Mouse (Mus musculus): ENCODE data around the gene Tspyl4. TPM values are rescaled to one million over a fixed set of nuclear protein-coding genes. Genes with fewer than 3 reads are reported as not detected.
A peak's percentile ranks its signal among the peaks of the same experiment; 100 is the strongest.
"Not testable (repeated sequence)": the region's sequence is repeated elsewhere in the genome, so short reads cannot be mapped to it uniquely, and the experiment has no call there.

The Tspyl4 gene
- polyA plus RNA-seq (2011; ENCODE audit: insufficient read depth, insufficient read length, low replicate concordance, missing spikeins): 1.5 and 7.7 TPM in 2 replicates

DNA sequence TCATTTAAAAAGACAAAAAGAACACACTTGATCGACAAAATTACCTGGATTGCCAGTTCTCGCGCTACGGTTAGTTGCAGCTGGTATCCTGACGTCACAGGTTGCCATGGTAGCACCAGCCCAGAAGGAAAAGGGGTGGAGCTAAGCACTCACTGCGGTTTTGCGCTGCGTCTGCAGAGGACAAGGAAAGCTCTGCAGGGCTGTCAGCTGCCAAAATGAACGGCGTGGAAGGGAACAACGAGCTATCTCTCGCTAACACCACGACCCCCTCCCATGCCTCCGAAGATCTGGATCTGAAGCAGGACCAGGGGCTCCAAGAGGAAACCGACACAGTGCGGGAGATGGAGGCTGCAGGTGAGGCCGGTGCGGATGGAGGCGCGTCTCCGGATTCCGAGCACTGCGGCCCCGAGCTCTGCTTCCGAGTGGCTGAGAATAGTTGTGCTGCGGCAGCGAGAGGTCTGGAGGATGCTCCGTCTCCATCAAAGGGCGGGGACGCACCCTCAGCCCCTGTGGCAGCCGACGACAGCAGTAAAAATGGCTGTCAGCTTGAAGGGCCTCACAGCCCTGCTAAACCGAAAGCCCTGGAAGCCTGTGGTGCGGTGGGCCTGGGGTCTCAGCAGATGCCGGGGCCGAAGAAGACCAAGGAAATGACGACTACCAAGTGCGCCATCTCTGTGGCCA is at the start of gene Tspyl4:
Gene Tspyl4, plus strand, starts transcription at position 144 of the 681 bp plus-strand sequence.
- Histone ChIP-seq H3K4me3 (replicated peaks; ENCODE audit: control insufficient read depth, low read depth, low read length) (peak within 1 kb of the TSS; percentile 70), H3K4me1 (ENCODE audit: control insufficient read depth, insufficient read depth, low read length) (no peaks in the 10 kb centered on the region; the same call in 1 of the 2 replicates), H3K27ac (ENCODE audit: control insufficient read depth, insufficient read depth, low read depth, low read length, poor library complexity) (peak within 1 kb of the TSS; percentile 16; the same call in 1 of the 2 replicates)
- TF ChIP-seq CTCF (IDR thresholded peaks at IDR 0.05; ENCODE audit: control insufficient read depth, insufficient read depth, low read length) (no peak), POLR2A (IDR thresholded peaks at IDR 0.05; ENCODE audit: borderline replicate concordance, control insufficient read depth, low read depth, low read length) (no peak)
- WGBS: under 1% methylated on average over 38 of the region's 38 CpGs

DNA sequence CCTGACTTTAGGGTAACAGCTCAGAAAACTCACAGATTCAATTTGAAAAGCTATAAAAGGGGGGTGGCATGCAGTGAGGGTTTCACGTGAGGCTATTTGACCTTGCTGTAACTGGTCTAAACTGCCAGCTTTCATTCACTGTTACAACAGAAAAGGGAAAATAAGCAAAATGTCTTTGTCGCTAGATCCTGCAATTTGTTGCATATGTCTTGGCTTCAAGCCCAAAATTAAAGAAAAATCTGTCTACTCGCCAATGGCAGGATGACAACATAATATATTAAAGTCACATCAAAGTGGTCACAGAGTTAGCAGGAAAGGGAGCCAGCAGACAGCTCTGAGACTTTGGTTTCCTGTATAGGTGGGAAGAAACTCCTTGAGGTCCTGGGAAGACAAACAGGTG is 49.5 kb upstream of the Tspyl4 start:
- H3K4me1 ChIP-seq (ENCODE audit: control insufficient read depth, insufficient read depth, low read length): no peaks in the 10 kb centered on the region
- WGBS: 24% methylated on average over 3 of the region's 3 CpGs
- H3K27ac ChIP-seq (ENCODE audit: control insufficient read depth, insufficient read depth, low read depth, low read length, poor library complexity): no peak overlapping the region
- no peak overlapping the region for H3K4me3 ChIP-seq (replicated peaks; ENCODE audit: control insufficient read depth, low read depth, low read length)
- no peak for TF ChIP-seq POLR2A (IDR thresholded peaks at IDR 0.05; ENCODE audit: borderline replicate concordance, control insufficient read depth, low read depth, low read length)

DNA sequence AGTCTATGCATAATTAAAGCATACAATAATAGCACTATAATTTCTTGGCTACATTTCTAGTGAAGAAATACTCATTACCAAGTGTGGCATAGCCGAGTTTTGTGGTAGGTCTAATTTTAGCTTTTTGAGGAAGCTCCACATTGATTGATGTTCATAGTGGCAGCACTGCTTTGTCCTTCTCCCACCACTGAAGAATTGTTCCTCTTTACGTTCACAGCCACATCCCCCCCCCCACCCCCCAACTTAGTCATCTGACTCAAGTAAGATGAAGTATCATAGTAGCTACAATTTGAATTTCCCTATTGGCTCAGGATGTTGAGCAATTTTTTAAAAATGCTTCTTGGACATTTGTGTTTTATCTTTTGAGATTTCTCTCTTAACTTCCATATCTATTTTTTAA is 47.6 kb upstream of the Tspyl4 start:
- WGBS: 3% methylated on average over 2 of the region's 2 CpGs
- no peak overlapping the region for H3K27ac ChIP-seq (ENCODE audit: control insufficient read depth, insufficient read depth, low read depth, low read length, poor library complexity)
- TF ChIP-seq CTCF (IDR thresholded peaks at IDR 0.05; ENCODE audit: control insufficient read depth, insufficient read depth, low read length) (no peak), POLR2A (IDR thresholded peaks at IDR 0.05; ENCODE audit: borderline replicate concordance, control insufficient read depth, low read depth, low read length) (no peak)
- no peak overlapping the region for H3K4me3 ChIP-seq (replicated peaks; ENCODE audit: control insufficient read depth, low read depth, low read length)
- H3K4me1 ChIP-seq (ENCODE audit: control insufficient read depth, insufficient read depth, low read length): no peaks in the 10 kb centered on the region

DNA sequence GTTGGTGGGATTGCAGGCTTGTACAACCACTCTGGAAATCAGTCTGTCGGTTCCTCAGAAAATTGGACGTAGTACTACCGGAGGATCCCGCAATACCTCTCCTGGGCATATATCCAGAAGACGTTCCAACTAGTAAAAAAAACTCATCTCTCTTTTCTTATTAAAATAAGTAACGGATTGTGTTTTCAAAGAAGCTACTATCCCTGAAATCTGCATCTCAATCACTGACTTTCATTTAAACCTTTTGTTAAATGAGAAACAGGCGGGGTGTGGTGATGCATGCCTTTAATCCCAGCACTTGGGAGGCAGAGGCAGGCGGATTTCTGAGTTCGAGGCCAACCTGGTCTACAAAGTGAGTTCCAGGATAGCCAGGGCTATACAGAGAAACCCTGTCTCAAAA is 44.4 kb upstream of the Tspyl4 start:
- not testable (repeated sequence) for H3K4me3 ChIP-seq (replicated peaks; ENCODE audit: control insufficient read depth, low read depth, low read length)
- 87% methylated on average over 9 of the region's 9 CpGs for WGBS

DNA sequence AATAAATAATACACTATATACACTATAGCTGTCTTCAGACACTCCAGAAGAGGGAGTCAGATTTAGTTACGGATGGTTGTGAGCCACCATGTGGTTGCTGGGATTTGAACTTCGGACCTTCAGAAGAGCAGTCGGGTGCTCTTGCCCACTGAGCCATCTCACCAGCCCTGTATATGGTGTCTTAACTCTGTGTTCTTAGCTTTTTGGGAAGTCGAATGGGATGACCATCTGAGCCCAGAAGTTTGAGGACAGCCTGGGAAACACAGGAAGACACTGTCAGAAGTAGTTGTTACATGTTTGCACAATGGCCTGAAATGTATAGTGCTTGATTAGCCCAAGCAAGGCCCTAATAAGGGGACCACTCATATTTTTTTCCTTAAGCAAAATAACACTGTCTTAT is 32.1 kb upstream of the Tspyl4 start:
- Histone ChIP-seq H3K27ac (ENCODE audit: control insufficient read depth, insufficient read depth, low read depth, low read length, poor library complexity) (no peak overlapping the region), H3K4me3 (replicated peaks; ENCODE audit: control insufficient read depth, low read depth, low read length) (no peak overlapping the region), H3K4me1 (ENCODE audit: control insufficient read depth, insufficient read depth, low read length) (no peaks in the 10 kb centered on the region; the same call in 1 of the 2 replicates)
- 86% methylated on average over 4 of the region's 4 CpGs for WGBS
- TF ChIP-seq CTCF (IDR thresholded peaks at IDR 0.05; ENCODE audit: control insufficient read depth, insufficient read depth, low read length): no peak
- no peak for TF ChIP-seq POLR2A (IDR thresholded peaks at IDR 0.05; ENCODE audit: borderline replicate concordance, control insufficient read depth, low read depth, low read length)

More for the DNA sequence above, 44.4 kb upstream of the Tspyl4 start:
- not testable (repeated sequence) for H3K4me1 ChIP-seq (ENCODE audit: control insufficient read depth, insufficient read depth, low read length); H3K27ac ChIP-seq (ENCODE audit: control insufficient read depth, insufficient read depth, low read depth, low read length, poor library complexity)

DNA sequence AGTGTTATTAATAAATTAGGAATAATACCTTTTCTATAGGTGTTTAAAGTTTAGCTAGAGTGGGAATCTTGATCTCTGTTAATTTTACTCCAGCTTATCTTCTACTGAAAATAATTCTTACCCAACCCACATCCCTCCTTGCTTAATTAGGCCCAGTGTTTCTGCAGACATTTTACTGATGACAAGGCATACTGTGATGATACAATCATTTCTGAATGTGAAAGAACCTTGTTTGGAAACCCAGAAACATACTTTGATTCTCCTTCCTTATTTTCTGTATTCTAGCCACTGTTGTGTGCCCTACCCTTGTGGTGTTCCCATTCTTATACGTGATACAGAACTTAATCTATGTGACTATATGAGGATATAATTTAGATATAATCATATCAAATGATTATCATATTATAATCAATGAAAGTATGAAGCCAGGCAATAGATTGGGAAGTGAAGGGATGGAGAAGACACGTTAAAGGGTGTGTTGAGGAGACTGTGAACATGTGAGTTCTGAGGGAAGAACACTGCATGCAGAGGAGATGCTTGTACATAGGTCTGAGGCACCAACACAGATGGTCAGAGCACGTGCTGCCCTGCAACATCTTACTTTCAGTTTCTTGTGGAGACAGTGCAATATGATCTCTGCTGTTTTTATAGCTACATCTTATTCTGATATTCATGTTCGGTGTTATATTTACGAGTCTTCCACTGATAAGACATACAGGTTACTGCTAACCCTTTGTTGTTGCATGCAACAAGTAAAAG is 29.8 kb upstream of the Tspyl4 start:
- H3K4me3 ChIP-seq (replicated peaks; ENCODE audit: control insufficient read depth, low read depth, low read length): no peak overlapping the region
- H3K27ac ChIP-seq (ENCODE audit: control insufficient read depth, insufficient read depth, low read depth, low read length, poor library complexity): no peak overlapping the region
- TF ChIP-seq POLR2A (IDR thresholded peaks at IDR 0.05; ENCODE audit: borderline replicate concordance, control insufficient read depth, low read depth, low read length) (no peak), CTCF (IDR thresholded peaks at IDR 0.05; ENCODE audit: control insufficient read depth, insufficient read depth, low read length) (no peak)
- whole genome bisulfite sequencing: 58% methylated on average over 5 of the region's 5 CpGs
- no peaks in the 10 kb centered on the region; the same call in 1 of the 2 replicates for H3K4me1 ChIP-seq (ENCODE audit: control insufficient read depth, insufficient read depth, low read length)

DNA sequence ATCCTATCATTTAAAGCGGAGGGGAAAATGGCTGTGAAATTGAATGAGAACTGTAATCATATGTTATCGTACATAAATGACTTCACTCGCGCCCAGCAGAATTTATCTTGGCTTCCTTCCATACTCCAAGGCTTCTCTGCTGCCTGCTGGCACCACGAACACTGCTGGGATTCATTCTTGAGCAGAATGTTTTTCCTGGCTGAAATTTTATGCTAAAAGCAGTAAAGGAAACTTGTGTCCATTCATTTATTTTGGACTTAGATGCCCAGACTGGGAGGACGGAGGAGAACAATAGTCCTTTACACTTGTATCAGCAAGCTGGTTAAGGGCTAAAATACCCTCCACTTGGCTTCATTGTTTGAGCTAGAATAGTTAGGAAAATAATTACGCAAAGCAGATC is 25.6 kb upstream of the Tspyl4 start:
- no peak overlapping the region for H3K27ac ChIP-seq (ENCODE audit: control insufficient read depth, insufficient read depth, low read depth, low read length, poor library complexity)
- no peaks in the 10 kb centered on the region; the same call in 1 of the 2 replicates for H3K4me1 ChIP-seq (ENCODE audit: control insufficient read depth, insufficient read depth, low read length)
- TF ChIP-seq CTCF (IDR thresholded peaks at IDR 0.05; ENCODE audit: control insufficient read depth, insufficient read depth, low read length) (no peak), POLR2A (IDR thresholded peaks at IDR 0.05; ENCODE audit: borderline replicate concordance, control insufficient read depth, low read depth, low read length) (no peak)
- H3K4me3 ChIP-seq (replicated peaks; ENCODE audit: control insufficient read depth, low read depth, low read length): no peak overlapping the region
- WGBS: 76% methylated on average over 7 of the region's 7 CpGs

DNA sequence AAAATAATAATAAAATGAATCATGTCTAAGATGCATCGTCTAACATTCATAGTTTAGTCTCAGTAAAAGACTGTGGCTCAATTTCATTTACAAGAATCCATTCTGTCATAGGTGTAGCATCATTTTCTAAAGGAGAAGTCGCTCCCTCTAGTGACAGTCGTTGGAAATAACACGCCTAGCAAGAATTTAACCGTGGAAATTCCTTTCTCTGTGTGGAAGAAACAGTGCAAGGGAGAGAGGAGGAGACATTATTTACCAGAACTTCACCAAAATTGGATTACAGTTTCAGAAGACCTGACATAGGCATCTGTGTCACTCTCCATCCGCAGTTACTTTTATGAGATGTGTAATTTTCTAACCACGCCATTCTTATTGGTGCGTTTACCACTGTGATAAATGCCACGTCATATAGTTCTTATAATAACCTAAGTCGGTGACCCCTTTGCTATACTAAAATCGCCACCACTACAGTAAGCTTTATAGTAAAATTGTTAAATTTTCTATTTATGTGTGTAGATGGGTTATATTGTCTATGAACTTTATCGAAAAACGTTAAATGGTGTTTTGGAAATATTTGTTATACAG is 16.6 kb upstream of the Tspyl4 start:
- TF ChIP-seq CTCF (IDR thresholded peaks at IDR 0.05; ENCODE audit: control insufficient read depth, insufficient read depth, low read length) (no peak), POLR2A (IDR thresholded peaks at IDR 0.05; ENCODE audit: borderline replicate concordance, control insufficient read depth, low read depth, low read length) (no peak)
- Histone ChIP-seq H3K4me3 (replicated peaks; ENCODE audit: control insufficient read depth, low read depth, low read length) (peak overlapping the region; percentile 95), H3K4me1 (ENCODE audit: control insufficient read depth, insufficient read depth, low read length) (no peaks in the 10 kb centered on the region; the same call in 1 of the 2 replicates), H3K27ac (ENCODE audit: control insufficient read depth, insufficient read depth, low read depth, low read length, poor library complexity) (no peak overlapping the region)
- 9% methylated on average over 13 of the region's 13 CpGs for WGBS

Measured in bone marrow, adult 2 months (tissue).